Mouse (Mus musculus): ENCODE data around the gene 9930021J03Rik. TPM values are rescaled to one million over a fixed set of nuclear protein-coding genes. Genes with fewer than 3 reads are reported as not detected.

Gene 9930021J03Rik
- polyA plus RNA-seq, 1 experiment from 2014 or later: 6.9 TPM

DNA sequence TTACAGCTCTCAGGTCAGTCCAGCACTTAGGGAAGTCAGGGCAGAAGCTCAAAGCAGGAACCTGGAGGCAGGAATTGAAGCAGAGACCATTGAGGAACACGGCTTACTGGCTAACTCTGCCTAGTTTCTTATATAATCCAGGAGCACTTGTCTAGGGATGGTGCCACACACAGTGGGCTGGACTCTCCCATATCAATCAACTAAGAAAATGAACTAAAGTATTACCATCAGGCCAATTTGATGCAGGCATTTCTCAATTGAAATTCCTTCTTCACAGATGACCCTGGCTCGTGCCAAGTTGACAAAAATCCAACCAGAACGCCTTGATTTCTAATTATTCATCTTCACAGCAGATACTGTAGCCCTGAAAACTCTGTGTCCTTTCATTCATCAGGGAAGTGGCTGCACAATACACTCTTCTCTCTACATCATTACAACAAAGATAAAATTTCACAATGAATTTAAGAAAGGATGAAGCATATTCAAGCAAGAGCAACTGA lies 32.9 kb upstream of the 9930021J03Rik start:
- H3K4me2 ChIP-seq (ENCODE audit: low read depth): no peak overlapping the region
- no peak overlapping the region for H3K4me3 ChIP-seq (ENCODE audit: low read depth, low read length)
- ATAC-seq (ENCODE audit: insufficient read depth, low FRiP score, low TSS enrichment) (no peak), DNase-seq (ENCODE audit: low spot score) (no peak)
- H3K27me3 ChIP-seq (ENCODE audit: control insufficient read depth, insufficient read depth, low read length): no peaks in the 10 kb centered on the region
- no peaks in the 10 kb centered on the region for H3K4me1 ChIP-seq (ENCODE audit: control insufficient read depth, insufficient read depth, low read length)
- H3K27ac ChIP-seq (ENCODE audit: low read depth, low read length): no peak overlapping the region
- no peaks in the 10 kb centered on the region for H3K36me3 ChIP-seq (ENCODE audit: control insufficient read depth, insufficient read depth, low read length)
- no peak overlapping the region for H3K9ac ChIP-seq (ENCODE audit: low read length)
- no peaks in the 10 kb centered on the region for H3K9me3 ChIP-seq (ENCODE audit: control insufficient read depth, low read length)
- WGBS: 83% methylated on average over 3 of the region's 3 CpGs

DNA sequence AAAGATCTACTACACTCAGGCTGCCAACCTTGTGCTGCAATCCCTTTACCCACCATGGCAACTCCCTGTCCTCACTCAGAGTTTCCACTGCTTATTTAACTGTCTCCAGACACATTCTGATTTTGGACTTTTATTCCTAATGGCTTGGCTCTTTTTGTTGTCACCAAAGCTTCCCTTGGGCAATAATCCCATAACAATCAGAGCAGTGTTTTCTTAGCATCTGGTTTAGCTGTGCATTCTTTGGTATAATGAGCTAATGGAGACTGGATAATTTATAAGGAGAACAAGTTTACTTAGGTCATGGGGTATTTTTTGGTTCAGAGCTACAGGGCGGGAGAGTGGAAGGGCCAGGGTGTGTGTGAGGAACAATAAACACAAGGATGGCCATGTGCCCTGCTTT lies 32.4 kb upstream of the 9930021J03Rik start:
- Histone ChIP-seq H3K9me3 (ENCODE audit: control insufficient read depth, low read length) (no peaks in the 10 kb centered on the region), H3K27me3 (ENCODE audit: control insufficient read depth, insufficient read depth, low read length) (no peaks in the 10 kb centered on the region), H3K9ac (ENCODE audit: low read length) (no peak overlapping the region), H3K4me2 (ENCODE audit: low read depth) (no peak overlapping the region), H3K27ac (ENCODE audit: low read depth, low read length) (no peak overlapping the region), H3K36me3 (ENCODE audit: control insufficient read depth, insufficient read depth, low read length) (no peaks in the 10 kb centered on the region), H3K4me1 (ENCODE audit: control insufficient read depth, insufficient read depth, low read length) (no peaks in the 10 kb centered on the region), H3K4me3 (ENCODE audit: low read depth, low read length) (no peak overlapping the region)
- ATAC-seq (ENCODE audit: insufficient read depth, low FRiP score, low TSS enrichment): no peak
- no peak for DNase-seq (ENCODE audit: low spot score)
- WGBS: 92% methylated on average over 1 of the region's 1 CpGs

DNA sequence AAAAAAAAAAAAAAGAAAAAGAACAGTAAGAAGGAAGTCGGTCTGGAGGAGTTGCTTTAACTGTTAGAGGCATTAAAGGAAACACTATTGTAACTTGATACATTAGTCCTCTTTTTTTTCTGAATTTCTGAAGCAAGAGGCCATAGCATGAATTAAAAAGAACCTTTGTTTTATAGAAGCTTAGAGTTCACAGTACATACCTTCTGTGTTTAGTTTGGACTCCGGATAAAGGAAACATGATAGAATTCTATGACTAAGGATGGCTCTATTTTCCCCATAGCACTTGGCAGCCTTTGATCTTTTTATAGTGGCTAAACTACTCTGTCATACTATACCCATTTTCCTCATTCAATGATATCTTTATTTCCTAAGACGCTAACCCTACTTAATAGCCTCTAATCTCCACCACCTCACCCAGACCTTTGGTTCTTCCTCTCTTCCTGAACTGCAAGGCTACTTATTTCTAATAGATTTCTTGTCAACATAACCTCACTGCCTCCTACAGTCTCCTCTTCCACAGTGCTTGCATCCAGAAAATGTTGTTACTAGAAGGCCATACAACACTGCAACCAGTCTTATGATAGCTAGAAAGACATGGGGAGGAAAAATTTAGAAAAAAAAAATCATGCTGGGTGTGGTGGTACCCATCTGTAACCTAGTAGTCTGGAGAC lies 29.7 kb upstream of the 9930021J03Rik start:
- Histone ChIP-seq H3K9me3 (ENCODE audit: control insufficient read depth, low read length) (no peaks in the 10 kb centered on the region), H3K4me2 (ENCODE audit: low read depth) (no peak overlapping the region), H3K36me3 (ENCODE audit: control insufficient read depth, insufficient read depth, low read length) (no peaks in the 10 kb centered on the region), H3K27me3 (ENCODE audit: control insufficient read depth, insufficient read depth, low read length) (no peaks in the 10 kb centered on the region), H3K4me3 (ENCODE audit: low read depth, low read length) (no peak overlapping the region), H3K4me1 (ENCODE audit: control insufficient read depth, insufficient read depth, low read length) (no peaks in the 10 kb centered on the region), H3K9ac (ENCODE audit: low read length) (no peak overlapping the region), H3K27ac (ENCODE audit: low read depth, low read length) (no peak overlapping the region)
- ATAC-seq (ENCODE audit: insufficient read depth, low FRiP score, low TSS enrichment) (no peak), DNase-seq (ENCODE audit: low spot score) (no peak)
- WGBS: 79% methylated on average over 3 of the region's 3 CpGs

DNA sequence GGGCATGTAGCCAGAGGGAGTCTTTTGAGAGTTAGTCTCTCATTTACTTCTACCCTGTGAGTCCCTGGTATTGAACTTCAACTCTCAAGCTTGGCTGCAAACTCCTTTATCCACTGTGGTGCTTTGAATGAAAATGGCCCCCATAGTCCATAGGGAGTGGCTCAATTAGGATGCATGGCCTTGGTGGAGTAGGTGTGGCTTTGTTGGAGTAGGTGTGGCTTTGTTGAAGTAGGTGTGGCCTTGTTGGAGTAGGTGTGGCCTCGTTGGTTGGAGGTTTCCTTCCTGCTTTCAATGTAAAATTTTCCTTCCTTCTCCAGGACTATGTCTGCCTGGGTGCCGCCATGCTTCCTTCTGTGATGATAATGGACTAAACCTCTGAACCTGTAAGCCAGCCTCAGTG lies 25.1 kb upstream of the 9930021J03Rik start:
- H3K9me3 ChIP-seq (ENCODE audit: control insufficient read depth, low read length): no peaks in the 10 kb centered on the region
- DNase-seq (ENCODE audit: low spot score) (no peak), ATAC-seq (ENCODE audit: insufficient read depth, low FRiP score, low TSS enrichment) (no peak)
- H3K27ac ChIP-seq (ENCODE audit: low read depth, low read length): no peak overlapping the region
- no peak overlapping the region for H3K9ac ChIP-seq (ENCODE audit: low read length)
- WGBS: 75% methylated on average over 2 of the region's 2 CpGs
- no peaks in the 10 kb centered on the region for H3K27me3 ChIP-seq (ENCODE audit: control insufficient read depth, insufficient read depth, low read length)
- H3K4me3 ChIP-seq (ENCODE audit: low read depth, low read length): no peak overlapping the region
- H3K4me1 ChIP-seq (ENCODE audit: control insufficient read depth, insufficient read depth, low read length): no peaks in the 10 kb centered on the region
- no peak overlapping the region for H3K4me2 ChIP-seq (ENCODE audit: low read depth)
- no peaks in the 10 kb centered on the region for H3K36me3 ChIP-seq (ENCODE audit: control insufficient read depth, insufficient read depth, low read length)

DNA sequence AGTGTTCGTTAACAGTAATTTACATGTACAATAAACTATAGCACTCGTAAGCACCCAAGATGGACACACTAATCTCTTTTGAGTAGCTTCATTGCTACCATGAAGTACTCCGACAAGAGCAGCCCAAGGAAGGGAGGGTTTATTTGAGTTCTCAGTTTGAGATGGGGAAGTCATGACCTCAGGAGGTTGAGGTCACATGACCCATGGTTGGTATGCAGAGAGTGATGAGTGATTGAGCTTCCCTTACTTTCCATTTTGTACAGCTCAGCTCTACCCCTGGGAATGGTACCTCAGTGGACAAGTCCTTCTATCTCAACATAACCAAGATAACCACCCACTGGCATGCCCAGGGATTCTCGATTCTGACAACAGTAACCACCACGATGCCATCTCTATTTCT lies 22.8 kb upstream of the 9930021J03Rik start:
- Histone ChIP-seq H3K4me3 (ENCODE audit: low read depth, low read length) (no peak overlapping the region), H3K4me2 (ENCODE audit: low read depth) (no peak overlapping the region), H3K36me3 (ENCODE audit: control insufficient read depth, insufficient read depth, low read length) (no peaks in the 10 kb centered on the region), H3K27me3 (ENCODE audit: control insufficient read depth, insufficient read depth, low read length) (no peaks in the 10 kb centered on the region), H3K9me3 (ENCODE audit: control insufficient read depth, low read length) (no peaks in the 10 kb centered on the region), H3K9ac (ENCODE audit: low read length) (no peak overlapping the region), H3K4me1 (ENCODE audit: control insufficient read depth, insufficient read depth, low read length) (no peaks in the 10 kb centered on the region), H3K27ac (ENCODE audit: low read depth, low read length) (no peak overlapping the region)
- ATAC-seq (ENCODE audit: insufficient read depth, low FRiP score, low TSS enrichment) (no peak), DNase-seq (ENCODE audit: low spot score) (no peak)
- 76% methylated on average over 5 of the region's 5 CpGs for WGBS

DNA sequence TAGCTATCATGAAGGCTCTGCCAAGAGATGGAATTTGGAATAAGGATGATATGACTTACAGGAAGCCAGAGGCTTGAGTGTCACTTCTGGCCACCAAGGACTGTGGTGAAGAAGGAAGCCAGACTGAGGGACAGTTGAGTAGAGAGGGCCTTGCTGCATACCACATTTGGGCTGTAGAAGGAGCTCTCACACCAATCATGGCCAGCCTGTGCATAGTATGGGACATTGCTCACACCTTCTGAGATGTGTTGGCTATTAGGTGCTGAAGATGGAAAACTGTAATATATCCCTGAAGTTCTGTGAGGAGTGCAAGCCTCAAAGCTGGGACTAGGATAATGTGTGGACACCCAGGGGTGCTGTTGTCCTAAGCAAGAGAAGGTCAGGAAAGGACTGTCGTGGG lies 20.9 kb upstream of the 9930021J03Rik start:
- Histone ChIP-seq H3K9ac (ENCODE audit: low read length) (no peak overlapping the region), H3K36me3 (ENCODE audit: control insufficient read depth, insufficient read depth, low read length) (no peaks in the 10 kb centered on the region), H3K4me1 (ENCODE audit: control insufficient read depth, insufficient read depth, low read length) (no peaks in the 10 kb centered on the region), H3K9me3 (ENCODE audit: control insufficient read depth, low read length) (no peaks in the 10 kb centered on the region), H3K27me3 (ENCODE audit: control insufficient read depth, insufficient read depth, low read length) (no peaks in the 10 kb centered on the region), H3K27ac (ENCODE audit: low read depth, low read length) (no peak overlapping the region), H3K4me3 (ENCODE audit: low read depth, low read length) (no peak overlapping the region), H3K4me2 (ENCODE audit: low read depth) (no peak overlapping the region)
- DNase-seq (ENCODE audit: low spot score) (no peak), ATAC-seq (ENCODE audit: insufficient read depth, low FRiP score, low TSS enrichment) (no peak; the same call in 1 of the 2 replicates)
- WGBS: 97% methylated on average over 1 of the region's 1 CpGs

DNA sequence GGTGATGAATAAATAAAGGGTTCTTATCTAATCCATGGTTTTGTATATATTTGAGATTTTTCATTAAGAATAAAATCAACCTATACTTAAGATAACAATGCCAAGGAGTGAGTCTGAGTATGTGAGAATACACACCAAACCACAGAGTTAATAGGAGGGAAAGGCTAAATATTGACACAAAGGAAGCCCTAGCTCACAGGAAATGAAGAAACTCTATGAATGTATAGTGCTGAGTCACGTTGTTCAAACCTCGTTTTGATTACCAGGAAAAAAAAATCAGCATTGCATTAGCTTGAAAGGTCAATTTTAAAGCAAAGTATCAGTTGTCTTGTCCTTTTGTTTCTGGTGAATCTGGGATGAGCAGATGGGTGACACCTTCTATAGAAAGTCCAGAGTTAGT lies 19.2 kb upstream of the 9930021J03Rik start:
- no peaks in the 10 kb centered on the region for H3K36me3 ChIP-seq (ENCODE audit: control insufficient read depth, insufficient read depth, low read length)
- no peaks in the 10 kb centered on the region for H3K9me3 ChIP-seq (ENCODE audit: control insufficient read depth, low read length)
- H3K9ac ChIP-seq (ENCODE audit: low read length): no peak overlapping the region
- no peak for DNase-seq (ENCODE audit: low spot score)
- no peaks in the 10 kb centered on the region for H3K27me3 ChIP-seq (ENCODE audit: control insufficient read depth, insufficient read depth, low read length)
- no peak for ATAC-seq (ENCODE audit: insufficient read depth, low FRiP score, low TSS enrichment)
- H3K27ac ChIP-seq (ENCODE audit: low read depth, low read length): no peak overlapping the region
- 72% methylated on average over 2 of the region's 2 CpGs for WGBS
- H3K4me1 ChIP-seq (ENCODE audit: control insufficient read depth, insufficient read depth, low read length): no peaks in the 10 kb centered on the region
- H3K4me3 ChIP-seq (ENCODE audit: low read depth, low read length): no peak overlapping the region
- H3K4me2 ChIP-seq (ENCODE audit: low read depth): no peak overlapping the region

DNA sequence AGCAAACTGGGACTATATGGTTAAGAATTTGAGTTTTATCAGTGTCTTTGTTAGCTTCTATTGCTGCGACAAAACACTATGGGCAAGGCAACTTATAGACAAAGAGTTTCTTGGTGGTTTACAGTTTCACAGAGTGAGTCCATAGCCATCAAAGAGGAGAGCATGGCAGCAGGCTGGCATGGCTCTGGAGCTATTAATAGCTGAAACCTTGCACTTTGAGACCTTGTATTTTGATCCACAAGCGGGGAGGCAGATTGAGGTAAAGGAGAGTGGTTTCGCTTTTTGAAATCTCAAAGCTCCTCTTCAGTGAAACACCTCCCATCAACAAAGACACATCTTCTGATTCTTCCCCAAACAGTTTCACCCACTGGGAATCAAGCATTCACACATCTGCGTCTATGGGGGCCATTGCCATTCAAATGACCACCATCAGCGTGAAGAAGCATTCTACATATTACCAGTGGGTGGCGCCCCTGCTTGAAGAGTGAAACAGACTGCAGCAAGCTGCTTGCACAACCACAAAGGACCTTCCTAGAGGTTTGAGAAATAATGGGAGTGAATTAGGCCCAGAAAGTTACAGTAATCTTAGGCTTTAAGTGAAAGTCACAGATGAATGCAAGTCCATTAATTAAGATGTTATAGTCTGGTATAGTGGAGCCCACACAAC lies 18.4 kb upstream of the 9930021J03Rik start:
- Histone ChIP-seq H3K27me3 (ENCODE audit: control insufficient read depth, insufficient read depth, low read length) (no peaks in the 10 kb centered on the region), H3K27ac (ENCODE audit: low read depth, low read length) (no peak overlapping the region), H3K9ac (ENCODE audit: low read length) (no peak overlapping the region), H3K4me1 (ENCODE audit: control insufficient read depth, insufficient read depth, low read length) (no peaks in the 10 kb centered on the region), H3K36me3 (ENCODE audit: control insufficient read depth, insufficient read depth, low read length) (no peaks in the 10 kb centered on the region), H3K9me3 (ENCODE audit: control insufficient read depth, low read length) (no peaks in the 10 kb centered on the region), H3K4me3 (ENCODE audit: low read depth, low read length) (no peak overlapping the region), H3K4me2 (ENCODE audit: low read depth) (no peak overlapping the region)
- WGBS: 44% methylated on average over 6 of the region's 6 CpGs
- no peak for ATAC-seq (ENCODE audit: insufficient read depth, low FRiP score, low TSS enrichment)
- DNase-seq (ENCODE audit: low spot score): peak; percentile 50

DNA sequence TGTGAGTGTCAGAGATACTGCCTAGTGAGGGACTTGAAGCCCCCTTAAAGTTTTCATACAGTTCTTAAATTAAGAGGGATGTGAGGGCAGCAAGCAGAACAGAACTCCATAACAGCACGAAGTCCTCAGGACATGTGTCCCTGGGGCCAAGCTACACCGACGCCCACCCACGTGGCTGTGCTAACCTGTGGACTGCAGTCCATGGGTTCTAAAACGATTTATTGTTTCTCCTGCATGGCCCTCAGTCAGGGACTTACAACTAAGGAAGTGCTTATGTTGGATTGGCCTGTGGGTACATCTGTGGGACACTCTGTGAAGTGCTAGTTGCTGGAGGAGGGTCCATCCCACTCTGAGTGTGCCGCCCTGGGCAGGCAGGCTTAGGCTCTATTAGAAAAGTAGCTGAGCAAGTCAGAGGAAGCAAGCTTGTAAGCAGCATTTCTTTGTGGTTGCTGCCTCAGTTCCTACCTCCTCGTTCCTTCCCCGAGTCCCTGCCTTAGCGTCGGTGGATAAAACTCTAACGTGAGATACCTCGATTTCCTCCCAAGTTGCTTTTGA lies 17.7 kb upstream of the 9930021J03Rik start:
- H3K4me2 ChIP-seq (ENCODE audit: low read depth): no peak overlapping the region
- no peak overlapping the region for H3K4me3 ChIP-seq (ENCODE audit: low read depth, low read length)
- H3K36me3 ChIP-seq (ENCODE audit: control insufficient read depth, insufficient read depth, low read length): no peaks in the 10 kb centered on the region
- no peak overlapping the region for H3K27ac ChIP-seq (ENCODE audit: low read depth, low read length)
- WGBS: 69% methylated on average over 12 of the region's 12 CpGs
- no peaks in the 10 kb centered on the region for H3K27me3 ChIP-seq (ENCODE audit: control insufficient read depth, insufficient read depth, low read length)
- H3K9me3 ChIP-seq (ENCODE audit: control insufficient read depth, low read length): no peaks in the 10 kb centered on the region
- DNase-seq (ENCODE audit: low spot score) (no peak), ATAC-seq (ENCODE audit: insufficient read depth, low FRiP score, low TSS enrichment) (no peak)
- no peak overlapping the region for H3K9ac ChIP-seq (ENCODE audit: low read length)
- no peaks in the 10 kb centered on the region for H3K4me1 ChIP-seq (ENCODE audit: control insufficient read depth, insufficient read depth, low read length)
